ENCODE assay signal across 17 mouse cellular contexts in genomic region chr7:55198806-55199205, GRCm38 (mm10).
A peak's percentile ranks its signal among the peaks of the same experiment; 100 is the strongest.
DNase-seq lines count a peak whose midpoint lies in the region.
"Had no signal": no experiment of that assay in that cellular context is flagged by ENCODE, and none has a peak within 500 bp of the region (broad histone marks: within the 10 kb centered on the region; RNA-seq: fewer than 3 reads in every experiment).

No protein-coding gene starts in this region.

- peak; percentile 19 to 41 for DNase-seq in frontal cortex, adult 2 months (ENCODE audit: extremely low spot score in 1 of 2, low spot score in 1 of 2)
- no peak for DNase-seq in frontal cortex, postnatal 25 days (ENCODE audit: low spot score in 2 of 2)
- peak; percentile 2 to 18 for DNase-seq in left cerebral cortex, adult 18-20 months (ENCODE audit: low spot score in 2 of 2)
- DNase-seq in left cerebral cortex, postnatal 4 days = no peak
- DNase-seq in right cerebral cortex, adult 2 months (ENCODE audit: low spot score in 2 of 2) = peak; percentile 14 to 18
- DNase-seq in right cerebral cortex, postnatal 14 days = no peak
- DNase-seq in telencephalon, adult 2 months (ENCODE audit: low read depth, low spot score) = peak; percentile 31
- DNase-seq: adrenal gland, postnatal 14 days; B cell, adult 2 months; cerebellum, adult 11-12 months; cerebellum, adult 8-10 months; cerebellum, postnatal 10 days; cerebellum, postnatal 36 days; embryo, embryonic 11 days; gastrocnemius, postnatal 10 days; gastrocnemius, postnatal 36 days; heart, adult 2 months had no signal

- intact Hi-C loops in left cerebral cortex, postnatal 4 days (cut with DNase I) = no loop called here

Comparison
In these comparisons a context has a peak if more than half of its experiments do, and no peak if none do; other contexts are left out.
1. DNase-seq: peak in frontal cortex, adult 2 months (2 of 2), left cerebral cortex, adult 18-20 months (2 of 2), right cerebral cortex, adult 2 months (2 of 2) and telencephalon, adult 2 months (single experiment); none in frontal cortex, postnatal 25 days (0 of 2), left cerebral cortex, postnatal 4 days (single experiment) and right cerebral cortex, postnatal 14 days (single experiment).